Mouse (Mus musculus) ES-Bruce4 (cell line): ENCODE data around the gene Ntm. TPM values are rescaled to one million over a fixed set of nuclear protein-coding genes. Genes with fewer than 3 reads are reported as not detected.

Experiments used
- H3K27ac ChIP-seq: 2 replicates; pipeline ENCODE4 v1.5.1; 2012; ENCODE audit warnings: low read length, inconsistent platforms; ENCODE audit not compliant: insufficient read depth
- H3K27me3 ChIP-seq: 2 replicates; pipeline ENCODE4 v1.6.1; 2012; ENCODE audit warnings: mild to moderate bottlenecking, low read length, inconsistent platforms; ENCODE audit not compliant: control insufficient read depth, poor library complexity, insufficient read depth, severe bottlenecking
- H3K36me3 ChIP-seq: 2 replicates; pipeline ENCODE4 v1.6.1; 2012; ENCODE audit warnings: inconsistent platforms, mild to moderate bottlenecking, low read length, moderate library complexity; ENCODE audit not compliant: control insufficient read depth, poor library complexity, insufficient read depth, severe bottlenecking
- H3K4me1 ChIP-seq: one replicate; pipeline ENCODE4 v1.8.1; 2011; ENCODE audit warnings: low read length; ENCODE audit not compliant: control insufficient read depth, insufficient read depth
- H3K4me3 ChIP-seq: 2 replicates; pipeline ENCODE4 v1.5.1; 2011; ENCODE audit warnings: low read depth, mild to moderate bottlenecking, low read length
- H3K9ac ChIP-seq: 2 replicates; pipeline ENCODE4 v1.6.1; 2012; ENCODE audit warnings: low read depth, mild to moderate bottlenecking, inconsistent platforms; ENCODE audit not compliant: poor library complexity, severe bottlenecking
- H3K9me3 ChIP-seq: replicated peaks from 2 replicates; pipeline ENCODE4 v1.6.1; 2012; ENCODE audit warnings: mild to moderate bottlenecking, low read length, inconsistent platforms; ENCODE audit not compliant: control insufficient read depth, poor library complexity, insufficient read depth, severe bottlenecking
- CTCF ChIP-seq: IDR thresholded peaks from one replicate; pipeline ENCODE4 v1.8.1; 2011; ENCODE audit warnings: low read depth, low read length
- EP300 ChIP-seq: IDR thresholded peaks from 2 replicates; pipeline ENCODE4 v1.6.1; 2011; ENCODE audit warnings: low read depth, low read length; ENCODE audit not compliant: insufficient read depth
- POLR2A ChIP-seq: IDR thresholded peaks from one replicate; pipeline ENCODE4 v1.8.1; 2011; ENCODE audit warnings: low read length; ENCODE audit not compliant: insufficient read depth
- polyA plus RNA-seq: library from polyadenylated mRNA; stranded (reverse); fragments of >200 nt; gene quantifications from 2 replicates; pipeline ENCODE4 v1.2.4, GENCODE M21; 2011; ENCODE audit warnings: low read depth; ENCODE audit not compliant: missing spikeins, insufficient read depth, insufficient read length

Ntm gene
- polyA plus RNA-seq, 1 experiment: 0.82 TPM

DNA sequence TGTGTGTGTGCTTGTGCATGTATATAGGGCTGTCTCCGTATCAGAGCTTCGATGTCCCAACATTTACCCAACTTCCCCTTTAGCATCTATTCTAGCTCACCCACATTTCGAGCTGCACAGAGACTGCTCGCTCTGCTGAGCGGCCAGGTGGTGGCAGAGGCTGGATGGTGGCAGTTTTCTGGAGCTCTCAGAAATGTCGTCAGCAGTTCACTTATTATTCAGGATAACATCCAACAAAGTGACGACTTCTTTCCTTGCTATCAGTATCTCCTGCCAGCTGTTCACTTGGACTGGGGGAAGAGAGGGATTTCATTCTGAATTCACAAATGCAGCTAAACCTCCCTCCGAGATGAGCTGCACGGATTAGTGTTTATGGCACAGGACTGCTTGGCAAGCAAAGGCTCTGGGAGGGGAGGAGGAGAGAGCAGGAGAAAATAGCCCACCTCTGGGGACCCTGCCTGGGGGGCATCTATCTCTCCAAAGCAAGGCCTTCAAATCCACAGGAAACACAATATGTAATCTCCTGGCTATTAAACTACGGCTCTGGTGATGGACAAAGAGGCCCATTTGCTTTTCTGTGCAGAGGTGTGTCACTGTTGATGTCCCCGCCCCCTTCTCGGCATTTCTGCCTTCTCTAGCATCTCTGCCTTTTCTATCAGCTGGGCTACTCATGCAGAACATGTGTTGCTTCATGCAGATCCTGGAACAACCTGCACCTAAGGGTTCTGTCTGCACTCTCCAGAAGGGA, 159.8 kb downstream of the Ntm start:
- no peaks in the 10 kb centered on the region for H3K27me3 ChIP-seq
- no peaks in the 10 kb centered on the region for H3K36me3 ChIP-seq
- no peak overlapping the region for H3K27ac ChIP-seq
- H3K9me3 ChIP-seq: no peaks in the 10 kb centered on the region
- no peaks in the 10 kb centered on the region for H3K4me1 ChIP-seq
- no peak for TF ChIP-seq EP300
- no peak for TF ChIP-seq POLR2A
- no peak for TF ChIP-seq CTCF
- H3K9ac ChIP-seq: no peak overlapping the region
- no peak overlapping the region for H3K4me3 ChIP-seq

GRCm38 (mm10) chr9:29802071-29802705, 160.8 kb downstream of the Ntm start:
- Histone ChIP-seq H3K27me3 (no peaks in the 10 kb centered on the region), H3K9ac (no peak overlapping the region), H3K4me1 (no peaks in the 10 kb centered on the region), H3K9me3 (no peaks in the 10 kb centered on the region), H3K36me3 (no peaks in the 10 kb centered on the region), H3K27ac (no peak overlapping the region), H3K4me3 (no peak overlapping the region)
- TF ChIP-seq CTCF (no peak), POLR2A (no peak), EP300 (no peak)

GRCm38 (mm10) chr9:29796281-29796680, 166.7 kb downstream of the Ntm start:
- no peak overlapping the region for H3K27ac ChIP-seq
- H3K9me3 ChIP-seq: no peaks in the 10 kb centered on the region
- H3K9ac ChIP-seq: no peak overlapping the region
- TF ChIP-seq POLR2A (no peak), EP300 (no peak), CTCF (no peak)
- H3K4me1 ChIP-seq: no peaks in the 10 kb centered on the region
- no peaks in the 10 kb centered on the region for H3K27me3 ChIP-seq
- no peaks in the 10 kb centered on the region for H3K36me3 ChIP-seq
- no peak overlapping the region for H3K4me3 ChIP-seq

DNA sequence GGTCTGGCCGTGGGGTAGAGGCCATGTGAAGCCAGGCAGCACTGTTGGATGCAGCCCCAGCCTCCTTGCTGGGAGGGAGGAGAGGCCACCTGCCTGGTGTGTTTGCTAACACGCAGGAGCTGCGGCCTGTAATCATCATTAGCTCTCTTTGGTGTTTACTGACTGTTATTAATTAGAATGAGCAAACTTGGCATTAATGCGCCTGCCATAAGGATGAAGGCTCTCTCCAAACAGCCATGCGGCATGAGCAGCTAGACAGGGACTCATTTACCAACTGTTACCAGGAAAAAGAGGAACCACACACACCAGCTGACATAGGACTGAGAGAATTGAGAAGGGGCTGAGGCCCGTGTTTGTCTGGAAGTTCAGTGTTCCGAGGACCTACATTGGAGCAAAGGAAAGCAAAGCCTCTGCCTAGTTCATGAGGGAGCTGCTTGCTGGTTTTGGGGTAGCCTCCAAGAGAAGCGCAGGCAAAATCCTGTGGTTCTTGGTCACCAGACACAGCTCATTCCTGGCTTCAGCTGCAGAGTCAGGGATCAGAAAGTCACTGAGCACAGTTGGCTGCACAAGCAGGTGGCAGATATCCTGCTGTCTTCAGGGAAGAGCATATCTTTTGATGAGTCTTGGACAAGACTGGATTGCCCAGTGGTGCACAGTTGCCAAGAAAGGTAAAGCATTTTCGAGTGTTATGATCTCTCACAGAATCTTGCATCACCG, 171.6 kb downstream of the Ntm start:
- Histone ChIP-seq H3K9me3 (no peaks in the 10 kb centered on the region), H3K4me3 (no peak overlapping the region), H3K9ac (no peak overlapping the region), H3K27ac (no peak overlapping the region), H3K27me3 (no peaks in the 10 kb centered on the region), H3K36me3 (no peaks in the 10 kb centered on the region), H3K4me1 (no peaks in the 10 kb centered on the region)
- TF ChIP-seq EP300 (no peak), POLR2A (no peak), CTCF (no peak)

- no peaks in the 10 kb centered on the region for H3K9me3 ChIP-seq
- TF ChIP-seq EP300: no peak
- no peak for TF ChIP-seq POLR2A
- no peak for TF ChIP-seq CTCF
- H3K4me1 ChIP-seq: no peaks in the 10 kb centered on the region
- no peaks in the 10 kb centered on the region for H3K27me3 ChIP-seq
- no peaks in the 10 kb centered on the region for H3K36me3 ChIP-seq
- no peak overlapping the region for H3K4me3 ChIP-seq
- H3K9ac ChIP-seq: no peak overlapping the region
- H3K27ac ChIP-seq: no peak overlapping the region
These were observed 172.9 kb downstream of the Ntm start for GRCm38 (mm10) chr9:29790017-29790416.
